Mouse (Mus musculus) embryo, embryonic 10 days (tissue): ENCODE measurements around the gene Ctrl.
A peak's percentile ranks its signal among the peaks of the same experiment; 100 is the strongest.
"Not testable (repeated sequence)": the region's sequence is repeated elsewhere in the genome, so short reads cannot be mapped to it uniquely, and the experiment has no call there.

Source experiments
- DNase-seq: peaks from one replicate; pipeline ENCODE4 v3.0.0-alpha.2; 2015; ENCODE audit warnings: low spot score

The Ctrl gene

GRCm38 (mm10) chr8:105933762-105934161, at the start of gene Ctrl:
Gene Ctrl (minus strand): TSS chr8:105933862.
- no peak for DNase-seq

GRCm38 (mm10) chr8:105983406-105983805, 49.7 kb upstream of the Ctrl start:
- not testable (repeated sequence) for DNase-seq

- no peak for DNase-seq
Observed at GRCm38 (mm10) chr8:105981146-105981545, 47.5 kb upstream of the Ctrl start.

GRCm38 (mm10) chr8:105979325-105979724, 45.7 kb upstream of the Ctrl start, which contains the start of gene Dpep3:
Gene Dpep3 (minus strand): TSS chr8:105979429.
- no peak for DNase-seq

GRCm38 (mm10) chr8:105975363-105975762, 41.7 kb upstream of the Ctrl start:
- DNase-seq: peak; percentile 36

GRCm38 (mm10) chr8:105971019-105971720, 37.5 kb upstream of the Ctrl start:
- DNase-seq: no peak

- DNase-seq: no peak
Observed at GRCm38 (mm10) chr8:105969367-105969766, 35.7 kb upstream of the Ctrl start.

- DNase-seq: peak; percentile 69
Observed at GRCm38 (mm10) chr8:105966692-105967311, 33.1 kb upstream of the Ctrl start.

- DNase-seq: peak; percentile 69
Observed at GRCm38 (mm10) chr8:105965905-105966341, 32.3 kb upstream of the Ctrl start, which contains the start of gene Slc12a4. Gene Slc12a4 (minus strand): TSS chr8:105966097.

GRCm38 (mm10) chr8:105965266-105965904, 31.7 kb upstream of the Ctrl start:
- peak; percentile 41 for DNase-seq

GRCm38 (mm10) chr8:105964506-105965265, 31.0 kb upstream of the Ctrl start:
- DNase-seq: no peak

GRCm38 (mm10) chr8:105961536-105961935, 27.9 kb upstream of the Ctrl start:
- DNase-seq: no peak

GRCm38 (mm10) chr8:105961101-105961500, 27.4 kb upstream of the Ctrl start:
- DNase-seq: no peak

GRCm38 (mm10) chr8:105959350-105959749, 25.7 kb upstream of the Ctrl start:
- DNase-seq: no peak

- DNase-seq: no peak
Observed at GRCm38 (mm10) chr8:105957813-105958212, 24.2 kb upstream of the Ctrl start.

GRCm38 (mm10) chr8:105956556-105956955, 22.9 kb upstream of the Ctrl start:
- DNase-seq: no peak

- DNase-seq: peak; percentile 35
Observed at GRCm38 (mm10) chr8:105951057-105951659, 17.5 kb upstream of the Ctrl start.

GRCm38 (mm10) chr8:105949350-105949749, 15.7 kb upstream of the Ctrl start:
- no peak for DNase-seq

GRCm38 (mm10) chr8:105943321-105943739, 9.7 kb upstream of the Ctrl start, which contains the start of gene Lcat:
Gene Lcat (minus strand): TSS chr8:105943382.
- DNase-seq: no peak

GRCm38 (mm10) chr8:105942542-105942941, 8.9 kb upstream of the Ctrl start:
- no peak for DNase-seq

- no peak for DNase-seq
Observed at GRCm38 (mm10) chr8:105942026-105942425, 8.4 kb upstream of the Ctrl start.

- DNase-seq: peak; percentile 58
Observed at GRCm38 (mm10) chr8:105938306-105938669, 4.6 kb upstream of the Ctrl start, which contains the start of gene Psmb10. Gene Psmb10 (minus strand): TSS chr8:105938444.
